ENCODE assay signal across 8 mouse cellular contexts in genomic region chr5:30342601-30343015, GRCm38 (mm10).
DNase-seq lines count a peak whose midpoint lies in the region; ATAC-seq and TF ChIP-seq lines count a peak whose summit lies in the region.

No protein-coding gene starts in this region.

- no peak for TF ChIP-seq CTCF in kidney, postnatal 0 days (IDR thresholded peaks at IDR 0.05; ENCODE audit: low read depth)

- DNase-seq in kidney, postnatal 0 days (ENCODE audit: low spot score): no peak
- DNase-seq in kidney, adult 11 months: no peak
- peak; percentile 38 for DNase-seq in cerebellum, adult 8-10 months
- DNase-seq in hindbrain, embryonic 11.5 days (ENCODE audit: low spot score): no peak
- DNase-seq in mesoderm, embryonic 11.5 days (ENCODE audit: low read depth, low spot score): peak; percentile 8
- no peak for DNase-seq in ovary, postnatal 36 days (ENCODE audit: low spot score)
- no peak for DNase-seq in natural killer cell, adult 2 months (ENCODE audit: low spot score in 2 of 2)
- no peak for DNase-seq in adrenal gland, postnatal 14 days

- peak overlapping the region; percentile 44 for H3K4me2 ChIP-seq in kidney, postnatal 0 days (ENCODE audit: low read length)
- H3K4me2 ChIP-seq in hindbrain, embryonic 11.5 days (replicated peaks; ENCODE audit: low read depth, low read length): peak overlapping the region; percentile 49

- H3K9me3 ChIP-seq in kidney, postnatal 0 days (replicated peaks; ENCODE audit: low read length): no peaks in the 10 kb centered on the region
- H3K9me3 ChIP-seq in hindbrain, embryonic 11.5 days (ENCODE audit: control insufficient read depth, low read length): no peaks in the 10 kb centered on the region

- no peaks in the 10 kb centered on the region for H3K27me3 ChIP-seq in kidney, postnatal 0 days (ENCODE audit: insufficient read depth, low read length)
- H3K27me3 ChIP-seq in hindbrain, embryonic 11.5 days (ENCODE audit: control insufficient read depth, insufficient read depth, low read length): 0 out of 2 replicates have a peak, but pooled peaks cover 5% of the 10 kb centered on the region

- no peaks in the 10 kb centered on the region for H3K4me1 ChIP-seq in kidney, postnatal 0 days (replicated peaks; ENCODE audit: insufficient read depth, low read length)
- H3K4me1 ChIP-seq in hindbrain, embryonic 11.5 days (replicated peaks; ENCODE audit: control insufficient read depth, insufficient read depth, low read length): no peaks in the 10 kb centered on the region

- peak; percentile 52 for ATAC-seq in kidney, postnatal 0 days (replicated peaks; ENCODE audit: low FRiP score, low read depth)
- no peak for ATAC-seq in hindbrain, embryonic 11.5 days (ENCODE audit: low FRiP score)

- 6% methylated on average over 17 of the region's 17 CpGs for WGBS in kidney, postnatal 0 days
- 7% methylated on average over 17 of the region's 17 CpGs for WGBS in hindbrain, embryonic 11.5 days

- no peaks in the 10 kb centered on the region for H3K36me3 ChIP-seq in kidney, postnatal 0 days (ENCODE audit: insufficient read depth, low read length)
- H3K36me3 ChIP-seq in hindbrain, embryonic 11.5 days (ENCODE audit: control insufficient read depth, insufficient read depth, low read length): no peaks in the 10 kb centered on the region

- H3K4me3 ChIP-seq in kidney, postnatal 0 days (replicated peaks; ENCODE audit: low read depth, low read length): peak overlapping the region; percentile 10; the same call in 1 of the 2 replicates
- H3K4me3 ChIP-seq in hindbrain, embryonic 11.5 days (ENCODE audit: low read depth, low read length): peak overlapping the region; percentile 15

- no peak overlapping the region for H3K27ac ChIP-seq in kidney, postnatal 0 days
- no peak overlapping the region for H3K27ac ChIP-seq in hindbrain, embryonic 11.5 days (ENCODE audit: low read depth, low read length)

- no peak overlapping the region for H3K9ac ChIP-seq in kidney, postnatal 0 days (ENCODE audit: low read depth, low read length)
- no peak overlapping the region for H3K9ac ChIP-seq in hindbrain, embryonic 11.5 days (ENCODE audit: low read depth, low read length)

Comparison
In these comparisons a context has a peak if more than half of its experiments do, and no peak if none do; other contexts are left out.
1. DNase-seq: peak in cerebellum, adult 8-10 months (single experiment) and mesoderm, embryonic 11.5 days (single experiment); none in kidney, postnatal 0 days (single experiment), kidney, adult 11 months (single experiment), hindbrain, embryonic 11.5 days (single experiment), ovary, postnatal 36 days (single experiment), natural killer cell, adult 2 months (0 of 2) and adrenal gland, postnatal 14 days (single experiment).